In the genomic region with DNA sequence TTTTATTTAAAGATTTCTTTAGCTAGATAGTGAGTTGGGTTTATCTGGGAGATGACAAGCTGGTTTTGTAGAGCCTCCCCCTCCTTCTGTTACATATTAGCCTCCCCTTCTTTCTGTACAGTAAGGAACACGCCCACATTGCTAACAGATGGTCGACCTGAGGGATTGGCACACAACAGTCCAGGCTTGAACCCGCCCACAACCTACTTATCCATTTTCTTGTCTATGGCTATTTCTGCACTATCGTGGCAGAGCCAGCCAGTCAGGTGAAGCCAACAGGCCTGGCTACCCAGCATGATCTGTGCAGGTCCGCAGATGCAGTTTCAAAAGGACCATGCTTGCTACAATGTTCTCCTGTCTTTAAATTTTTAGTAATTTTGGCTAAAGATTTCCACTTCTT, we compare ENCODE assay signal across 14 mouse cellular contexts. TPM values are rescaled to one million over a fixed set of nuclear protein-coding genes. Genes with fewer than 3 reads are reported as not detected.
DNase-seq lines count a peak whose midpoint lies in the region; ATAC-seq lines count a peak whose summit lies in the region.
"Had no signal": no experiment of that assay in that cellular context is flagged by ENCODE, and none has a peak within 500 bp of the region (broad histone marks: within the 10 kb centered on the region; RNA-seq: fewer than 3 reads in every experiment).

No protein-coding gene starts in this region.

- 0 out of 2 replicates have a peak, but pooled peaks have one; percentile 13 for ATAC-seq in embryonic facial prominence, embryonic 11.5 days (replicated peaks; ENCODE audit: insufficient number of reproducible peaks, low FRiP score, low TSS enrichment, low read depth)
- ATAC-seq in kidney, embryonic 16.5 days (ENCODE audit: low FRiP score, low TSS enrichment) = peak; percentile 43; the same call in 1 of the 2 replicates
- peak; percentile 57; the same call in 1 of the 2 replicates for ATAC-seq in limb, embryonic 13.5 days (ENCODE audit: low FRiP score, low read depth)
- ATAC-seq in megakaryocyte progenitor cell, adult 5-6 weeks (replicated peaks; ENCODE audit: poor library complexity) = no peak
- ATAC-seq: midbrain, embryonic 16.5 days had no signal

- no peaks in the 10 kb centered on the region for H3K27me3 ChIP-seq in embryonic facial prominence, embryonic 11.5 days (ENCODE audit: control insufficient read depth, insufficient read depth, low read length)
- 0 out of 2 replicates have a peak, but pooled peaks cover 4% of the 10 kb centered on the region for H3K27me3 ChIP-seq in embryonic facial prominence, embryonic 10.5 days (replicated peaks; ENCODE audit: low read depth, poor library complexity, severe bottlenecking)
- no peaks in the 10 kb centered on the region for H3K27me3 ChIP-seq in kidney, embryonic 16.5 days (ENCODE audit: insufficient read depth, low read length)
- H3K27me3 ChIP-seq in limb, embryonic 13.5 days = no peaks in the 10 kb centered on the region
- H3K27me3 ChIP-seq: embryonic facial prominence, embryonic 12.5 days had no signal

- no peaks in the 10 kb centered on the region for H3K4me1 ChIP-seq in embryonic facial prominence, embryonic 11.5 days (ENCODE audit: control insufficient read depth, insufficient read depth, low read length)
- peaks cover 26% of the 10 kb centered on the region for H3K4me1 ChIP-seq in embryonic facial prominence, embryonic 10.5 days
- peaks cover 14% of the 10 kb centered on the region for H3K4me1 ChIP-seq in kidney, embryonic 16.5 days (ENCODE audit: insufficient read depth, low read length)
- peaks cover 23% of the 10 kb centered on the region for H3K4me1 ChIP-seq in limb, embryonic 13.5 days

- no peak for DNase-seq in embryonic facial prominence, embryonic 11.5 days (ENCODE audit: low spot score)
- DNase-seq in embryonic facial prominence, embryonic 10.5 days (ENCODE audit: low spot score) = no peak
- DNase-seq in kidney, postnatal 4 days = no peak
- DNase-seq in cerebellum, adult 18-20 months = peak; percentile 68 to 75
- DNase-seq in thymus, postnatal 36 days = no peak
- DNase-seq: kidney, adult 9 months; lung, postnatal 14 days had no signal

- no peak overlapping the region for H3K4me3 ChIP-seq in embryonic facial prominence, embryonic 11.5 days (ENCODE audit: low read depth, low read length)
- H3K4me3 ChIP-seq in embryonic facial prominence, embryonic 10.5 days = no peak overlapping the region
- no peak overlapping the region for H3K4me3 ChIP-seq in kidney, embryonic 16.5 days (ENCODE audit: low read length)
- H3K4me3 ChIP-seq in limb, embryonic 13.5 days = no peak overlapping the region
- H3K4me3 ChIP-seq: embryonic facial prominence, embryonic 12.5 days; hindbrain, embryonic 10.5 days had no signal

- no peak overlapping the region for H3K4me2 ChIP-seq in embryonic facial prominence, embryonic 11.5 days (ENCODE audit: low read depth, low read length)
- H3K4me2 ChIP-seq in kidney, embryonic 16.5 days (replicated peaks; ENCODE audit: low read depth, low read length) = no peak overlapping the region
- 0 out of 2 replicates have a peak overlapping the region, but pooled peaks have one; percentile 9 for H3K4me2 ChIP-seq in limb, embryonic 13.5 days (replicated peaks)
- H3K4me2 ChIP-seq: embryonic facial prominence, embryonic 12.5 days; liver, embryonic 11.5 days had no signal

- H3K9ac ChIP-seq in embryonic facial prominence, embryonic 11.5 days (replicated peaks; ENCODE audit: low read length) = no peak overlapping the region
- no peak overlapping the region for H3K9ac ChIP-seq in kidney, embryonic 16.5 days (replicated peaks; ENCODE audit: low read length)
- H3K9ac ChIP-seq in limb, embryonic 13.5 days = no peak overlapping the region
- H3K9ac ChIP-seq: embryonic facial prominence, embryonic 12.5 days had no signal

- H3K9me3 ChIP-seq in embryonic facial prominence, embryonic 11.5 days (replicated peaks; ENCODE audit: control insufficient read depth, low read length) = no peaks in the 10 kb centered on the region
- no peaks in the 10 kb centered on the region for H3K9me3 ChIP-seq in embryonic facial prominence, embryonic 10.5 days
- no peaks in the 10 kb centered on the region for H3K9me3 ChIP-seq in kidney, embryonic 16.5 days (ENCODE audit: low read length)
- no peaks in the 10 kb centered on the region for H3K9me3 ChIP-seq in limb, embryonic 13.5 days
- H3K9me3 ChIP-seq: embryonic facial prominence, embryonic 12.5 days; hindbrain, embryonic 10.5 days had no signal

- 80% methylated on average over 5 of the region's 5 CpGs for WGBS in embryonic facial prominence, embryonic 11.5 days
- WGBS in embryonic facial prominence, embryonic 10.5 days = 86% methylated on average over 5 of the region's 5 CpGs
- WGBS in kidney, embryonic 16.5 days = 74% methylated on average over 5 of the region's 5 CpGs
- WGBS in limb, embryonic 13.5 days = 47% methylated on average over 5 of the region's 5 CpGs

- no peaks in the 10 kb centered on the region for H3K36me3 ChIP-seq in embryonic facial prominence, embryonic 11.5 days (replicated peaks; ENCODE audit: control insufficient read depth, insufficient read depth, low read depth, low read length)
- no peaks in the 10 kb centered on the region for H3K36me3 ChIP-seq in embryonic facial prominence, embryonic 10.5 days (replicated peaks)
- no peaks in the 10 kb centered on the region for H3K36me3 ChIP-seq in kidney, embryonic 16.5 days (ENCODE audit: insufficient read depth, low read length)
- H3K36me3 ChIP-seq in limb, embryonic 13.5 days = no peaks in the 10 kb centered on the region
- H3K36me3 ChIP-seq: embryonic facial prominence, embryonic 12.5 days; hindbrain, embryonic 10.5 days had no signal

- no peak overlapping the region for H3K27ac ChIP-seq in embryonic facial prominence, embryonic 11.5 days (replicated peaks; ENCODE audit: low read depth, low read length)
- H3K27ac ChIP-seq in embryonic facial prominence, embryonic 10.5 days (replicated peaks) = no peak overlapping the region
- no peak overlapping the region for H3K27ac ChIP-seq in kidney, embryonic 16.5 days (ENCODE audit: low read length)
- H3K27ac ChIP-seq in limb, embryonic 13.5 days = no peak overlapping the region
- H3K27ac ChIP-seq: embryonic facial prominence, embryonic 12.5 days; hindbrain, embryonic 10.5 days had no signal

RNA-seq across cellular contexts. Expression of gene Phlda1, which starts 21.0 kb away (rescaled TPM):
- polyA plus RNA-seq in embryonic facial prominence, embryonic 11.5 days (2014; fragmentation: Nextera tagmentation; extraction: Ambion mirVana) = 25.6 and 26.9 TPM in 2 replicates
- polyA plus RNA-seq in embryonic facial prominence, embryonic 10.5 days (2016; fragmentation: Nextera tagmentation; extraction: Ambion mirVana) = 34.0 and 38.4 TPM in 2 replicates
- 27.3 and 36.6 TPM in 2 replicates for polyA plus RNA-seq in kidney, embryonic 16.5 days (2015; fragmentation: Nextera tagmentation; extraction: Ambion mirVana)
- polyA plus RNA-seq in limb, embryonic 13.5 days (2015; fragmentation: Nextera tagmentation; extraction: Ambion mirVana) = 42.2 and 43.9 TPM in 2 replicates
- 2.1 and 3.7 TPM in 2 replicates for total RNA-seq in megakaryocyte progenitor cell, adult 5-6 weeks (2015)
- total RNA-seq in megakaryocyte progenitor cell, adult 5-6 weeks (2017) = 0.10 and 0.33 TPM in 2 replicates

RNA-seq across cellular contexts. Expression of gene Nap1l1, which starts 54.0 kb away (rescaled TPM):
- polyA plus RNA-seq in embryonic facial prominence, embryonic 11.5 days (2014; fragmentation: Nextera tagmentation; extraction: Ambion mirVana) = 407 and 443 TPM in 2 replicates
- polyA plus RNA-seq in embryonic facial prominence, embryonic 10.5 days (2016; fragmentation: Nextera tagmentation; extraction: Ambion mirVana) = 367 and 371 TPM in 2 replicates
- 203 and 209 TPM in 2 replicates for polyA plus RNA-seq in kidney, embryonic 16.5 days (2015; fragmentation: Nextera tagmentation; extraction: Ambion mirVana)
- 283 and 285 TPM in 2 replicates for polyA plus RNA-seq in limb, embryonic 13.5 days (2015; fragmentation: Nextera tagmentation; extraction: Ambion mirVana)
- 651 and 679 TPM in 2 replicates for total RNA-seq in megakaryocyte progenitor cell, adult 5-6 weeks (2015)
- 565 and 710 TPM in 2 replicates for total RNA-seq in megakaryocyte progenitor cell, adult 5-6 weeks (2017)

Comparison
In these comparisons a context has a peak if more than half of its experiments do, and no peak if none do; other contexts are left out.
1. DNase-seq: peak in cerebellum, adult 18-20 months (2 of 2); none in embryonic facial prominence, embryonic 11.5 days (single experiment), embryonic facial prominence, embryonic 10.5 days (single experiment), kidney, postnatal 4 days (0 of 2) and thymus, postnatal 36 days (0 of 2).